16 mouse cellular contexts compared by ENCODE assay signal in the genomic region with DNA sequence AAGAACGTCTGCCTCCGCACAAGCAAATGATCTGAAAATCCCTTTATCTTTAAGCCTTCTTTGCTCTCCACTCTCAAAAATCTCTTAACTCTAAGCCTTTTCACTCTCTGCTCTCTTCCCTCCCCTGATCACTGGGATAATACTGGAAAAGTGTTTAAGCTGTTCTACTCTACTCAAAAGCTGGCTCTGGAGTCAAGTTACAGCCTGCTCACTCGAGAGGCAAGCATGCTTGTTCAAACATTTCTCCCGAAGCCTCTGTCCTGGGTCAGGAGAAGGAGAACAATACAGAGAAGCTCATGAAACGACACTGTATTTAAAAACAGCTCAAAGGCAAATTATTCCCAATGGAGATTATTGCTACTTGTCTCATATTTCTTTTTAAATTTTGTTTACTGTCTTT. TPM values are rescaled to one million over a fixed set of nuclear protein-coding genes. Genes with fewer than 3 reads are reported as not detected.
DNase-seq lines count a peak whose midpoint lies in the region; ATAC-seq and TF ChIP-seq lines count a peak whose summit lies in the region.
"Had no signal": no experiment of that assay in that cellular context is flagged by ENCODE, and none has a peak within 500 bp of the region (broad histone marks: within the 10 kb centered on the region; RNA-seq: fewer than 3 reads in every experiment).

No protein-coding gene starts in this region.

- TF ChIP-seq CTCF in intestine, postnatal 0 days (IDR thresholded peaks at IDR 0.05; ENCODE audit: low read depth) = no peak
- TF ChIP-seq CTCF in stomach, postnatal 0 days (IDR thresholded peaks at IDR 0.05; ENCODE audit: low read depth) = no peak

- DNase-seq in intestine, embryonic 14.5 days (ENCODE audit: low spot score) = peak; percentile 49
- DNase-seq in midbrain, embryonic 14.5 days = peak; percentile 16
- no peak for DNase-seq in midbrain, embryonic 10.5 days (ENCODE audit: low spot score)
- peak; percentile 14 for DNase-seq in hindlimb bud, embryonic 11.5 days (ENCODE audit: extremely low spot score, low read depth, low spot score)
- DNase-seq in stomach, postnatal 0 days (ENCODE audit: low spot score) = no peak
- no peak for DNase-seq in frontal cortex, postnatal 25 days (ENCODE audit: low spot score in 2 of 2)
- DNase-seq: adrenal gland, adult 2 months; cerebellum, postnatal 25 days; gastrocnemius, postnatal 25 days; kidney, adult 2 months; liver, postnatal 0 days; thymus, adult 18-20 months had no signal

- no peak overlapping the region for H3K27ac ChIP-seq in intestine, embryonic 14.5 days (ENCODE audit: low read depth)
- no peak overlapping the region for H3K27ac ChIP-seq in intestine, postnatal 0 days (ENCODE audit: low read depth, low read length)
- H3K27ac ChIP-seq in midbrain, embryonic 14.5 days (replicated peaks; ENCODE audit: low read depth, low read length) = no peak overlapping the region
- H3K27ac ChIP-seq in midbrain, embryonic 10.5 days (replicated peaks) = no peak overlapping the region
- peak overlapping the region; percentile 73 for H3K27ac ChIP-seq in stomach, postnatal 0 days (replicated peaks)
- H3K27ac ChIP-seq: hindbrain, embryonic 12.5 days had no signal

- no peak overlapping the region for H3K4me2 ChIP-seq in intestine, embryonic 14.5 days (ENCODE audit: low read length)
- H3K4me2 ChIP-seq in intestine, postnatal 0 days (replicated peaks; ENCODE audit: low read depth) = no peak overlapping the region
- no peak overlapping the region for H3K4me2 ChIP-seq in midbrain, embryonic 14.5 days (ENCODE audit: low read length)
- H3K4me2 ChIP-seq in stomach, postnatal 0 days (replicated peaks; ENCODE audit: low read depth) = no peak overlapping the region
- H3K4me2 ChIP-seq: hindbrain, embryonic 12.5 days had no signal

- no peak for ATAC-seq in intestine, embryonic 14.5 days (replicated peaks; ENCODE audit: low FRiP score, low TSS enrichment, low read depth)
- ATAC-seq in intestine, postnatal 0 days = no peak
- no peak for ATAC-seq in midbrain, embryonic 14.5 days (ENCODE audit: low FRiP score, low TSS enrichment)
- peak; percentile 30; the same call in 1 of the 2 replicates for ATAC-seq in stomach, postnatal 0 days (ENCODE audit: low FRiP score, low TSS enrichment)
- no peak for ATAC-seq in frontal cortex, adult (ENCODE audit: low TSS enrichment)
- ATAC-seq: liver, postnatal 0 days had no signal

- TF ChIP-seq EP300 in stomach, postnatal 0 days (optimal IDR thresholded peaks at IDR 0.05) = no peak

- 26% methylated on average over 5 of the region's 5 CpGs for WGBS in intestine, embryonic 14.5 days
- 39% methylated on average over 5 of the region's 5 CpGs for WGBS in intestine, postnatal 0 days
- 11% methylated on average over 5 of the region's 5 CpGs for WGBS in midbrain, embryonic 14.5 days
- 19% methylated on average over 5 of the region's 5 CpGs for WGBS in midbrain, embryonic 10.5 days
- WGBS in stomach, postnatal 0 days = 17% methylated on average over 5 of the region's 5 CpGs

- peaks cover 4% of the 10 kb centered on the region; the same call in 1 of the 2 replicates for H3K4me1 ChIP-seq in intestine, embryonic 14.5 days (replicated peaks; ENCODE audit: control insufficient read depth, insufficient read depth, low read length)
- no peaks in the 10 kb centered on the region for H3K4me1 ChIP-seq in intestine, postnatal 0 days (replicated peaks; ENCODE audit: control insufficient read depth, insufficient read depth, low read length)
- H3K4me1 ChIP-seq in midbrain, embryonic 14.5 days (ENCODE audit: control insufficient read depth, insufficient read depth, low read length) = no peaks in the 10 kb centered on the region
- H3K4me1 ChIP-seq in midbrain, embryonic 10.5 days = peaks cover 13% of the 10 kb centered on the region
- H3K4me1 ChIP-seq in stomach, postnatal 0 days (replicated peaks; ENCODE audit: control insufficient read depth, insufficient read depth) = 0 out of 2 replicates have a peak, but pooled peaks cover 4% of the 10 kb centered on the region
- H3K4me1 ChIP-seq: hindbrain, embryonic 12.5 days had no signal

- no peaks in the 10 kb centered on the region for H3K27me3 ChIP-seq in intestine, embryonic 14.5 days (replicated peaks; ENCODE audit: control insufficient read depth, insufficient read depth, low read length)
- no peaks in the 10 kb centered on the region for H3K27me3 ChIP-seq in intestine, postnatal 0 days (replicated peaks; ENCODE audit: control insufficient read depth, insufficient read depth, low read length)
- no peaks in the 10 kb centered on the region for H3K27me3 ChIP-seq in midbrain, embryonic 14.5 days (ENCODE audit: control insufficient read depth, insufficient read depth, low read length)
- H3K27me3 ChIP-seq in midbrain, embryonic 10.5 days (ENCODE audit: low read depth, poor library complexity, severe bottlenecking) = peaks cover 14% of the 10 kb centered on the region; the same call in 1 of the 2 replicates
- H3K27me3 ChIP-seq in stomach, postnatal 0 days (ENCODE audit: control insufficient read depth, insufficient read depth, low read length) = no peaks in the 10 kb centered on the region
- H3K27me3 ChIP-seq: hindbrain, embryonic 12.5 days had no signal

- H3K9ac ChIP-seq in intestine, embryonic 14.5 days (ENCODE audit: low read length) = no peak overlapping the region
- no peak overlapping the region for H3K9ac ChIP-seq in intestine, postnatal 0 days (ENCODE audit: low read depth, low read length)
- H3K9ac ChIP-seq in midbrain, embryonic 14.5 days (replicated peaks; ENCODE audit: low read length) = no peak overlapping the region
- H3K9ac ChIP-seq in stomach, postnatal 0 days (ENCODE audit: low read length) = no peak overlapping the region
- H3K9ac ChIP-seq: hindbrain, embryonic 12.5 days; liver, postnatal 0 days had no signal

- H3K36me3 ChIP-seq in intestine, embryonic 14.5 days (ENCODE audit: control insufficient read depth, insufficient read depth, low read length) = no peaks in the 10 kb centered on the region
- H3K36me3 ChIP-seq in intestine, postnatal 0 days (ENCODE audit: control insufficient read depth, insufficient read depth) = no peaks in the 10 kb centered on the region
- H3K36me3 ChIP-seq in midbrain, embryonic 14.5 days (ENCODE audit: control insufficient read depth, insufficient read depth, low read length) = no peaks in the 10 kb centered on the region
- H3K36me3 ChIP-seq in midbrain, embryonic 10.5 days = no peaks in the 10 kb centered on the region
- H3K36me3 ChIP-seq in stomach, postnatal 0 days (ENCODE audit: control insufficient read depth, insufficient read depth, low read length) = no peaks in the 10 kb centered on the region
- H3K36me3 ChIP-seq: forebrain, embryonic 10.5 days; hindbrain, embryonic 12.5 days had no signal

- no peaks in the 10 kb centered on the region for H3K9me3 ChIP-seq in intestine, embryonic 14.5 days (ENCODE audit: control insufficient read depth, low read length)
- H3K9me3 ChIP-seq in intestine, postnatal 0 days (ENCODE audit: control insufficient read depth) = no peaks in the 10 kb centered on the region
- H3K9me3 ChIP-seq in midbrain, embryonic 14.5 days (ENCODE audit: control insufficient read depth, low read length) = no peaks in the 10 kb centered on the region
- no peaks in the 10 kb centered on the region for H3K9me3 ChIP-seq in midbrain, embryonic 10.5 days (replicated peaks)
- no peaks in the 10 kb centered on the region for H3K9me3 ChIP-seq in stomach, postnatal 0 days (ENCODE audit: control insufficient read depth, low read length)
- H3K9me3 ChIP-seq: forebrain, embryonic 10.5 days; hindbrain, embryonic 12.5 days had no signal

- no peak overlapping the region for H3K4me3 ChIP-seq in intestine, embryonic 14.5 days (ENCODE audit: low read depth, low read length)
- no peak overlapping the region for H3K4me3 ChIP-seq in intestine, postnatal 0 days (ENCODE audit: low read depth, low read length)
- no peak overlapping the region for H3K4me3 ChIP-seq in midbrain, embryonic 14.5 days (replicated peaks; ENCODE audit: low read depth, low read length)
- no peak overlapping the region for H3K4me3 ChIP-seq in midbrain, embryonic 10.5 days
- H3K4me3 ChIP-seq in stomach, postnatal 0 days (ENCODE audit: low read depth, low read length) = no peak overlapping the region
- H3K4me3 ChIP-seq: forebrain, embryonic 10.5 days; hindbrain, embryonic 12.5 days had no signal

RNA-seq across cellular contexts. Expression of a gene that starts 44.0 kb away (rescaled TPM):
- 56.8 and 61.7 TPM in 2 replicates for polyA plus RNA-seq in intestine, embryonic 14.5 days (2014; fragmentation: Nextera tagmentation; extraction: Ambion mirVana)
- polyA plus RNA-seq in intestine, postnatal 0 days (2015; fragmentation: Nextera tagmentation; extraction: Ambion mirVana) = 46.9 and 53.0 TPM in 2 replicates
- polyA plus RNA-seq in midbrain, embryonic 14.5 days (2014; fragmentation: Nextera tagmentation; extraction: Ambion mirVana) = 59.1 and 75.1 TPM in 2 replicates
- 41.3 and 48.6 TPM in 2 replicates for polyA plus RNA-seq in midbrain, embryonic 10.5 days (2016; fragmentation: Nextera tagmentation; extraction: Ambion mirVana)
- 115 and 118 TPM in 2 replicates for polyA plus RNA-seq in stomach, postnatal 0 days (2015; fragmentation: Nextera tagmentation; extraction: Ambion mirVana)

Comparison
In these comparisons a context has a peak if more than half of its experiments do, and no peak if none do; other contexts are left out.
1. DNase-seq: peak in intestine, embryonic 14.5 days (single experiment), midbrain, embryonic 14.5 days (single experiment) and hindlimb bud, embryonic 11.5 days (single experiment); none in midbrain, embryonic 10.5 days (single experiment), stomach, postnatal 0 days (single experiment) and frontal cortex, postnatal 25 days (0 of 2).